Mouse (Mus musculus) heart, embryonic 10.5 days (tissue): ENCODE results near the gene Olfr1414. TPM values are rescaled to one million over a fixed set of nuclear protein-coding genes. Genes with fewer than 3 reads are reported as not detected.
A peak's percentile ranks its signal among the peaks of the same experiment; 100 is the strongest.
"Not testable (repeated sequence)": the region's sequence is repeated elsewhere in the genome, so short reads cannot be mapped to it uniquely, and the experiment has no call there.

Experiments
- DNase-seq: peaks from one replicate; pipeline ENCODE4 v3.0.0-alpha.2; 2017; ENCODE audit warnings: low spot score
- H3K27ac ChIP-seq: fragments of 300-500 bp; sonication (generic); 2 replicates; pipeline ENCODE4 v1.5.1; 2016; ENCODE audit warnings: mild to moderate bottlenecking
- H3K27me3 ChIP-seq: fragments of 300-500 bp; sonication (generic); 2 replicates; pipeline ENCODE4 v1.6.1; 2016; ENCODE audit warnings: mild to moderate bottlenecking; ENCODE audit not compliant: poor library complexity, insufficient read depth, severe bottlenecking
- H3K36me3 ChIP-seq: fragments of 300-500 bp; sonication (generic); 2 replicates; pipeline ENCODE4 v1.6.1; 2016; ENCODE audit warnings: mild to moderate bottlenecking, moderate library complexity
- H3K4me1 ChIP-seq: fragments of 300-500 bp; sonication (generic); 2 replicates; pipeline ENCODE4 v1.6.1; 2016; ENCODE audit warnings: mild to moderate bottlenecking
- H3K4me3 ChIP-seq: fragments of 300-500 bp; sonication (generic); 2 replicates; pipeline ENCODE4 v1.5.1; 2016; ENCODE audit warnings: mild to moderate bottlenecking, moderate library complexity
- H3K9me3 ChIP-seq: fragments of 300-500 bp; sonication (generic); 2 replicates; pipeline ENCODE4 v1.6.1; 2016; ENCODE audit warnings: mild to moderate bottlenecking, moderate library complexity
- WGBS: fragments of 180-500 bp; shearing (Covaris S2); methylation state at CpG from one replicate; pipeline ENCODE4 v1.1.7; 2016; 5-methylcytosine and 5-hydroxymethylcytosine counted together
- polyA plus RNA-seq: library from polyadenylated mRNA; unstranded; fragments of >200 nt; fragmentation: Nextera tagmentation; extraction: Ambion mirVana; gene quantifications from 2 replicates; pipeline ENCODE4 v1.2.1, GENCODE M21; 2016

The Olfr1414 gene
- polyA plus RNA-seq, result not detected in 2 replicates

DNA sequence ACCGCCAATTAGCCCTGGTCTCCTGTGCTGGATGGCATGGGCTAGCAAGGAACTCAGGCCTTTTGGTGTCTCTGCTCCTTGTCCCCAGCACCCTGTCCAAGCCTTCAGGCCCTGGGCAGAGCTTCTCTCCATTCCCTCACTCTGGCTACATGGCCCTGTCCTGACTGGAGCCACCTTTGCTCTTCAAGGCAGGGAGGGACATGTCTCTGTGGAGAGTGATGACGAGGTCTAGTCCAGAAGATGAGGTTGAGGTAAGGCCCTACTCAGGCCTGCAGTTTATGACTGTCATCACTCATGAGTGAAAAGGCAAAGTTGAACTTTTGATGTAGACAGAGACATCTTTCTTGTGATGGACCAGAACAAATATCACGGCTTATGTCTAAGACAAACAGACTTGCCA lies at the start of gene Olfr1414:
Gene Olfr1414, minus strand, starts transcription at position 101 of the 400 bp plus-strand sequence.
- H3K27me3 ChIP-seq, result peaks cover 22% of the 10 kb centered on the region
- H3K9me3 ChIP-seq, result no peaks in the 10 kb centered on the region
- no peak within 1 kb of the TSS for H3K27ac ChIP-seq
- no peak within 1 kb of the TSS for H3K4me3 ChIP-seq
- DNase-seq, result no peak
- H3K4me1 ChIP-seq, result no peaks in the 10 kb centered on the region
- H3K36me3 ChIP-seq, result no peaks in the 10 kb centered on the region
- 73% methylated on average over 3 of the region's 3 CpGs for whole genome bisulfite sequencing

DNA sequence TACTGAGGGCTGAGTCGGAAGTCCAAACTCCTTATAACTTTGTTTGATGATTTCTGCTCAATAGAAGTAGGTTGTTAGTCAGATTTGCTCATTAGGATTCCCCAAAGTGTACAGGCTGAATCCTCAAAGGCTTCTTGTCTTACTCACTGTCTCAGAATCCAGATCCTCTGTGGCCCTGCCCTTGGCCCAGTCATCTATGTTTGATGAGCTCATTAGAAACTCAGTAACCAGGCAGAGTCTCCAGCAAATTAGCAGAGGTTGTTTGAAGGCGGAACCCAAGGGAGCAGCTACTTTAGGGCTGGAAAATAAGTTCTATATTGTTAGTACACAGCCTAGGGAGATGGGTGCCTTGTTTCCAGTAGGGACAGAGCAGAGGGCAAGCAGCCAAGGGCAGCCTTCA lies 27.5 kb upstream of the Olfr1414 start:
- Histone ChIP-seq H3K9me3 (no peaks in the 10 kb centered on the region), H3K4me1 (no peaks in the 10 kb centered on the region), H3K27me3 (no peaks in the 10 kb centered on the region), H3K4me3 (no peak overlapping the region), H3K27ac (no peak overlapping the region), H3K36me3 (no peaks in the 10 kb centered on the region)
- no peak for DNase-seq
- WGBS, result 80% methylated on average over 2 of the region's 2 CpGs

DNA sequence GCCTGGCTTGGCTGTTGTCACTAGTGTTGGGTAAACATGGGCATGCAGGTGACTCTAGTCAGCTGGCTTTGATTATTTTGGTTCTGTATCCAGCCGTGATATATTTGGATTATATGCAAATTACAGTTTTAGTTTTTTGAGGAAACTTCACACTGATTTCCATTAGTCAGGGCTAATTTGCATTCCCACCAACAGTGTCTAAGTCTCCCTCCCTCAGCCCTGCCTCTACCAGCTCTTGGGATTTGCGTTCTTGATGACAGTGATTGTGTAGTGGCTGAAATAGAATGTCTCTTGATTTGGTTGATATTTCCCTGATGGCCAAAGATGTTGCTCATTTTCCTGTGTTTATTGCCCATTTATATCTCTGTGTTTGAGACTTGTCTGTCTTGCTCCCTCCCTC lies 20.6 kb upstream of the Olfr1414 start:
- DNase-seq, result no peak
- WGBS, result 42% methylated on average over 2 of the region's 2 CpGs

DNA sequence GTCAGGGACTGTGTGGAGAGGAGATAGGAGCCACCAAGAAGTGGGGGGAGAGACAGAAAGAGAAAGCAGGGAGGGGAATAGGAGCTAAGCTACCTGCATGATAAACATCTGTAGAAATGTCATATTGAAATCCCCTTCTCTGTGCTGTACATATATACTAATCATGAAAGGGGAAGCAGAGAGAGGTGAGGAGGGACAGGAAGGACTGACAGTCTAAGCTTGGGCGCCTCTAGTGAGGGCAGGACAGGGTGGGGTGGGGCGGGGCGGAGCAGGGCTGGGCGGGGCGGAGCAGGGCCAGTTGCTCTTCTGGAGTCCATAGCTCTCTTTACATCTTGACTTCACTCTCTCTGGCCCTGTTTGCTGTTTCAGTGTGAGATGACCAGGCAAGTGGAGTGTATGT lies 18.5 kb upstream of the Olfr1414 start:
- WGBS, result 35% methylated on average over 5 of the region's 5 CpGs
- Histone ChIP-seq H3K4me1 (no peaks in the 10 kb centered on the region), H3K27me3 (no peaks in the 10 kb centered on the region), H3K4me3 (no peak overlapping the region), H3K36me3 (no peaks in the 10 kb centered on the region), H3K9me3 (no peaks in the 10 kb centered on the region), H3K27ac (no peak overlapping the region)
- no peak for DNase-seq

More for the DNA sequence above, 20.6 kb upstream of the Olfr1414 start:
- no peak overlapping the region for H3K4me3 ChIP-seq
- H3K27me3 ChIP-seq, result no peaks in the 10 kb centered on the region
- no peak overlapping the region for H3K27ac ChIP-seq
- no peaks in the 10 kb centered on the region for H3K36me3 ChIP-seq
- H3K9me3 ChIP-seq, result no peaks in the 10 kb centered on the region
- H3K4me1 ChIP-seq, result no peaks in the 10 kb centered on the region

DNA sequence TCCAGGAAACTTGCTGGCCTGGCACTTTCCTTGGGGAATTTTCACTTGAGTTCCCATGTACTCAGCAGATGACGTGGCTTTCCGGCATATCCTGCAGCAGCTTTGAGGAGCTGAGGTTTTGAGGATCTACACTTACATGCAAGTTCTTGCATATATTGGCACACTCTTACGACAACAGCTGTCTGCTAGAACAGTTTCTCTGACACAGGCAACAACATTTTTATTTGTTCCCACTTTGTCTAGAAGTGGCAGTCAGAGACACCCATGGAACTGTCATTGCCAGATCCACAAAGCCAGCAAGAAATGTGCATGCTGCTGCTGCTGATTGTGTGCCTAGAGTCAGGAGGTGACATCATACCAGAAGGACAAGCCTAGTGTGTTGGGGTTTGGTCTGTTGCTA lies 5.3 kb upstream of the Olfr1414 start:
- Histone ChIP-seq H3K9me3 (no peaks in the 10 kb centered on the region), H3K27ac (no peak overlapping the region), H3K27me3 (peaks cover 9% of the 10 kb centered on the region; the same call in 1 of the 2 replicates), H3K36me3 (no peaks in the 10 kb centered on the region), H3K4me3 (no peak overlapping the region), H3K4me1 (no peaks in the 10 kb centered on the region)
- 84% methylated on average over 3 of the region's 3 CpGs for WGBS
- no peak for DNase-seq

DNA sequence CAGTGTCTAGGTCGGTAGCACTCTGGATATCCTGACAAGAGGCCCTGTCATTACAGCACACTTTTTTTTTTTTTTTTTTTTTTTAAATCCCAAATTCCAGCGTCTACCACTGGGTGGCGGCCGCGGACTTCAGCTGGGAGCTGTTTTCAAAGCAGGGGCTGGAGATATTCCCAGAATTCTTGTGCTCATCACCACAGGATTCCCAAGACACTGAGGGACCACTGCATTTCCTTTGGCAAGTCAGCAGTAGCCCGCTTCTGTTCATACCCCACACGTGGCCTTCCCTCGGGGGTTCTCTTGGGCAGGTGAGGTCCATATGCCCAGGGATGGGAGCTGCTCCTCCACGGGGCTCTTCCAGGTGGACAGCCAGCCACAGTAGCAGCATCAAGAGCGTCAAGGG lies 2.9 kb upstream of the Olfr1414 start:
- DNase-seq, result no peak
- Histone ChIP-seq H3K4me3 (no peak overlapping the region), H3K27ac (no peak overlapping the region), H3K36me3 (no peaks in the 10 kb centered on the region), H3K9me3 (no peaks in the 10 kb centered on the region), H3K27me3 (peaks cover 22% of the 10 kb centered on the region), H3K4me1 (no peaks in the 10 kb centered on the region)
- 17% methylated on average over 10 of the region's 10 CpGs for WGBS

DNA sequence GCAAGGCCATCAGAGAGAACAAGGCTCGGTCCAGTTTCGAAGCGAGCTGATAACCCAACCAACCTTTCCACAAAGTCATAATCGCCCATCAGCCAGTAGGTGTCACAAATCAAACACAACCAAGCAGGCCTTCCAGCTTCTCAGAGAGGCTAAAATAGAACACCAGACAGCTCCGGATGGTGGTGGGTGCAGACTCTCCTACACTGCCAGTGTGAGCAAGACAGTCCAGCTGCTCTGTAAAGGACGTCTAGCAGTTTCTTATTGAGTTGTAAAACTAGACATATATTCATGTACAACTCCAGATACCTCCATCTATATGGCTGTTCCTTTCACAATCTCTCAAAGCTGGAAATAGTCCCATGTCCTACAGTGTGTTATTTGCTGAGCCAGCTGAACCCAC lies 585 bp upstream of the Olfr1414 start:
- no peak overlapping the region for H3K4me3 ChIP-seq
- WGBS, result 79% methylated on average over 6 of the region's 6 CpGs

DNA sequence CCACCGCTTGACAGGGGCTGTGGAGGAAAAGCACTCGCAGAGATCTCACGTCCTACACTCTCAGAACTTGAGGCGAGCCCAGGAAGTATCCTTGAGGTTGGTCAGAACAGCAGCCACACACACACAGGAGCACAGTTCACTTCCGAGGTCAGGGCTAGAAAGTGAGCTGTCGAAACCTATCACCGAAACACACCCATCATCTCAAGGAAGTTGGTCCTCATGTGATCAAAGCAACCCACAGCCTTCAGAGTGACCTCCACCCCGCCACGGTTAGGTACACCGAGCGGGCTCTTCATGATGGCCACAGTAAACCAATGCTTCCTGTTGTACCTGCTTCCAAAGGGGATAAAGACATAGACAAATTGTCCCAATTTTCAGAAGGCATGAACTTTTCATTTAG lies 3.1 kb downstream of the Olfr1414 start:
- H3K9me3 ChIP-seq, result no peaks in the 10 kb centered on the region
- H3K27ac ChIP-seq, result no peak overlapping the region
- no peak overlapping the region for H3K4me3 ChIP-seq
- H3K27me3 ChIP-seq, result peaks cover 17% of the 10 kb centered on the region
- H3K36me3 ChIP-seq, result no peaks in the 10 kb centered on the region
- H3K4me1 ChIP-seq, result no peaks in the 10 kb centered on the region
- no peak for DNase-seq
- 78% methylated on average over 11 of the region's 11 CpGs for WGBS

More for the DNA sequence above, 585 bp upstream of the Olfr1414 start:
- H3K4me1 ChIP-seq, result no peaks in the 10 kb centered on the region
- no peaks in the 10 kb centered on the region for H3K36me3 ChIP-seq
- peaks cover 22% of the 10 kb centered on the region for H3K27me3 ChIP-seq
- H3K27ac ChIP-seq, result no peak overlapping the region
- DNase-seq, result no peak
- no peaks in the 10 kb centered on the region for H3K9me3 ChIP-seq

DNA sequence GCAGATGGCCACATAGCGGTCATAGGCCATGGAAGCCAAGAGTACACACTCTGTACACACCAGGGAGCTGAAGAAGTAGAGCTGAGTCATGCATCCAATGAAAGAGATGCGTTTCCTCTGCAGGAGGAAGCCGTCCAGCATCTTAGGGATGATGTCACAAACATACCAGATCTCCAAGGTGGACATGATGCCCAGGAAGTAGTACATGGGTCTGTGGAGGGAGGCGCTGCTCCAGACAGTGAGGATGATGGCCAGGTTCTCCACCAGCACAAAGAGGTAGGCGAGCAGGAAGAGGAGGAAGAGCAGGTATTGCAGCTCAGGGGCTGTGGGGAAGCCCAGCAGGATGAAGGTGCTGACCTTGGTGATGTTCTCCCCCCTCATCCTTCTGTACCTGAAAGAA lies 6.8 kb downstream of the Olfr1414 start:
- H3K27me3 ChIP-seq, H3K4me1 ChIP-seq, H3K4me3 ChIP-seq, H3K9me3 ChIP-seq, H3K27ac ChIP-seq, H3K36me3 ChIP-seq: not testable (repeated sequence)
- DNase-seq, result peak; percentile 61
- WGBS, result 78% methylated on average over 5 of the region's 5 CpGs

DNA sequence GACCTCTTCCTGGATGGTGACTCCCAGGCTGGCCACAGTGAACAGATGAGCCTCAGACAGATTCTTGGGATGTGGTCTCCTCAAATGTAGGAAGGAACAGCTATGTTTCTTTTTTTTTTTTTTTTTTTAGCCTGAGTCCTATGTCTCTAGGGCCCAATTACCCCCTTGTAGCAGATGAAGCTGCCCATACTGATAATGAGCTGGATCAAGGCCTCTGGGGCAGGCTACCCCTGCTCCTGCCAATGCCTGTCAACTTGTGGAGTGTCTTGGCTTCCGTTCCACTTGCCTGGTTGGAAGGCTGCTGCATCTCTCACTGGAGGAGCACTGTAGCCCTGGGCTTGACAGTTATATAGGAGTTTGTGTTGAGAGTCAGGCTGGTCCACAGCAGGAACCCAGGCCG lies 22.5 kb downstream of the Olfr1414 start, which contains the start of gene Olfr1415:
Gene Olfr1415, minus strand, starts transcription at position 101 of the 400 bp plus-strand sequence.
- Histone ChIP-seq H3K9me3 (no peaks in the 10 kb centered on the region), H3K4me3 (no peak within 1 kb of the TSS), H3K27me3 (no peaks in the 10 kb centered on the region), H3K27ac (no peak within 1 kb of the TSS), H3K36me3 (no peaks in the 10 kb centered on the region), H3K4me1 (no peaks in the 10 kb centered on the region)
- 75% methylated on average over 2 of the region's 2 CpGs for WGBS
- no peak for DNase-seq

DNA sequence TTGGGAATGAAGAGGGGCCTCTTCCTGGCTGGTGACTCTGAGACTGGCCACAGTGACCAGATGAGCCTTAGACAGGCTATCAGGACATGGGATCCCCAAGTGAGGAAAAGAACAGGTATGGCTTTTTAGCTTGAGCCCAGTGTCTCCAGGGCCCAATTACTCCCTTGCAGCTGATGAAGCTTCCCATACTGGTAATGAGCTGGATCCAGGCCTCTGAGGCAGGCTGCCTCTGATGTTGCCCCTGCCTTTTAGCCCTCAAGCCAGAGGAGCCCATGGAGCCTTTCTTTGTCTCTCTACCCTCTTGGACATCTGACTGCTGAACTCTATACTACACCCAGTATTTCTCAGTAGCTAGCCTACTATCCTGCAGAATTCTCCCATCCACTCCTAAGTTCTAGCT lies 33.4 kb downstream of the Olfr1414 start, which contains the start of gene Olfr1416:
Gene Olfr1416, minus strand, starts transcription at position 101 of the 400 bp plus-strand sequence.
- Histone ChIP-seq H3K27me3 (no peaks in the 10 kb centered on the region), H3K4me1 (no peaks in the 10 kb centered on the region), H3K36me3 (no peaks in the 10 kb centered on the region), H3K9me3 (peaks cover 5% of the 10 kb centered on the region), H3K27ac (no peak within 1 kb of the TSS), H3K4me3 (no peak within 1 kb of the TSS)
- no peak for DNase-seq

DNA sequence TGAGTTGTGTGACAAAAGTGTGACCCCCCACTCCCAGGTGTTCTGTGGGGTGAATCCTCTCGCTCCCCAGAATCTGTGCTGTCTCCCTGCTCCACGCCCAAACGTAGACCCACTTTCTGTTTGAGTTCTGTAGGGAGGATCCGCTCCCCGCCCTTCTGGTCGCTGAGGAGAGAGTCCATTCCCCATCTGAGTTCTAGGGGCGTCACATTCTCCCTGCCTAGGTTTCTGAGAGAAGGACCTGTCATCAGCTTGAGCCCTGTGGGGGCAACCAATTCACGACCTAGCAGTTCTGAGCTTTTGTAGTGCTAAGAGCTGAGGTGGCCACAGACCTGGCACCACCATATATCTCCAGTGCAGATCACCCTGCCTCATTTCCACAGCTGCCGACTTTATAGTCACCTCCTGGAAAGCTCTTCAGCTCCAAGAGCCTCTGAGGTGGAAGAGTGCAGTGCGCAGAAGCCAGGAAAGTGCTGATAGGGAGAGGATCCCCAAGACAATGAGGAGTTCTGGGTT lies 44.3 kb downstream of the Olfr1414 start:
- DNase-seq, result no peak
- peaks cover 15% of the 10 kb centered on the region for H3K4me1 ChIP-seq
- H3K36me3 ChIP-seq, result peaks cover 19% of the 10 kb centered on the region
- H3K27ac ChIP-seq, result peak overlapping the region; percentile 95
- H3K9me3 ChIP-seq, result no peaks in the 10 kb centered on the region
- H3K4me3 ChIP-seq, result peak overlapping the region; percentile 83
- H3K27me3 ChIP-seq, result no peaks in the 10 kb centered on the region
- 2% methylated on average over 10 of the region's 10 CpGs for WGBS

DNA sequence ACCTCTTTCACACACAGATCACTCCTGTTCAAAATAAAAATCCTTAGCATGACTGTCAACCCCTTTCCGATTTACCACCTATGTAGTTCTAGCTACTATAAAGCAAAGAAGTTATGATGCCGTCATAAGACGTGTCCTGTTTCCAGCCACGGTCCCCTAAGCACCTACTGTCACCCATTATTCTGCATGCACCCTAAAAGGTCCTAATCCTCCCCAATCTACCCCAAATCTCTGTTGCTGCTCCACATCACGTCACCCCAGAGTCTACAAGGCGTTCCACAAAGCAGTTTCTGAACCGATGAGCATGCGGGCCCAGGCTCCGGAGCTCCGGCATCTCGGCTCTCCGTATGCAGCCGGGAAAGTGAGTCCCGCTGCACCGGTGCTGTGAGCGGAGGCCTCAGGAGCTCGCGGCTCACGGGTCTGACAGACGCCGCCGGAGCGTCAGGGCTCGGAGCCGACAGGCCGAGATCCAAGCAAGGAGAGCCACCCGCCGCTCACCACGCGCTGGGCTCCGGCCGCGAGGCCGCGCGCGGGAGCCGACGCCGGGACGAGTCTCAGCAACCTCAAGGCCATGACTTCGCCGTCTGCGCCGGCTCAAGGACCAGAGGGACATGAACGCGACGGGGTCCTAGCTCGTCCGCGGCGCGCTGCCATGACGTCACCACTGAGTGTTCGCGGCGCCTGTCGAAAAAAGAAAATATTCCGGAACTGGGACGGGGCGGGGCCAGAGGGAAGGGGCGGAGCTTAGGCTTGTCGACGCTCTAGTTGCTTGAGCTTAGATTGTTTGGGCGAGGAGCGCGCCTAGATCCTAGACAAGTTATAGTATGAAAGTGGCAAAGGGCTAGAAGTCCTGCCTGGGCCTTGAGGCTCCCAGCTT lies 45.1 kb downstream of the Olfr1414 start, which contains the start of gene Ndufa10:
Gene Ndufa10, minus strand, starts transcription at position 696 of the 877 bp plus-strand sequence.
- Histone ChIP-seq H3K36me3 (peaks cover 26% of the 10 kb centered on the region), H3K27me3 (no peaks in the 10 kb centered on the region), H3K9me3 (no peaks in the 10 kb centered on the region), H3K4me3 (peak within 1 kb of the TSS; percentile 83), H3K27ac (peak within 1 kb of the TSS; percentile 95), H3K4me1 (peaks cover 15% of the 10 kb centered on the region)
- DNase-seq, result peak; percentile 97
- WGBS, result under 1% methylated on average over 67 of the region's 67 CpGs
